Mouse (Mus musculus): ENCODE data around the gene Gclc. TPM values are rescaled to one million over a fixed set of nuclear protein-coding genes. Genes with fewer than 3 reads are reported as not detected.

The Gclc gene
- polyA plus RNA-seq, 1 experiment from 2014 or later, result 24.9 TPM

DNA sequence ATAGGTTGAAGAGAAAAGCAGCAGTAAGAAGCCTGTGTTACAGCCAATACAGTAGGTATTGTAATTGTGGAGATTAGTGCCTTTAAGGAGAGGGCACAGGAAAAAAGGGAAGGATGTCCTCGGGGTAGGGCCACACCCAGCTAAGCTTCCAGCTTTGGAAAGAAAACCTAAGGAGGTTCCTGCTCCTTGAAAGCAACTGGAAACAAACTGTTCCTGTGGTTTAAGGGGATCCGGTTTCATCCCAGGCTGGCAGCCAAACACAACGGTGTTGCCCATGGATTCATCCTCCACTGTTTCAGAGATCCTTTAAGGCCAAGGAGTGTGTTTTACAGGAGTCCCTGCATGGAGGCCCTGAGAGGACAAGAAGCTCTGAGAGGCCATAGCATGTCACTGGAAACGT, 66.5 kb downstream of the Gclc start:
- H3K9me3 ChIP-seq (replicated peaks), result no peaks in the 10 kb centered on the region
- 31% methylated on average over 4 of the region's 4 CpGs for WGBS (ENCODE audit: insufficient replicate concordance)
- no peaks in the 10 kb centered on the region for H3K27me3 ChIP-seq
- H3K4me3 ChIP-seq (replicated peaks), result no peak overlapping the region
- H3K4me1 ChIP-seq (replicated peaks), result peaks cover 6% of the 10 kb centered on the region; the same call in 1 of the 2 replicates
- H3K36me3 ChIP-seq (replicated peaks), result no peaks in the 10 kb centered on the region
- ATAC-seq (ENCODE audit: insufficient read depth), result no peak
- no peak overlapping the region for H3K4me2 ChIP-seq
- no peak overlapping the region for H3K9ac ChIP-seq
- H3K27ac ChIP-seq (replicated peaks), result no peak overlapping the region

DNA sequence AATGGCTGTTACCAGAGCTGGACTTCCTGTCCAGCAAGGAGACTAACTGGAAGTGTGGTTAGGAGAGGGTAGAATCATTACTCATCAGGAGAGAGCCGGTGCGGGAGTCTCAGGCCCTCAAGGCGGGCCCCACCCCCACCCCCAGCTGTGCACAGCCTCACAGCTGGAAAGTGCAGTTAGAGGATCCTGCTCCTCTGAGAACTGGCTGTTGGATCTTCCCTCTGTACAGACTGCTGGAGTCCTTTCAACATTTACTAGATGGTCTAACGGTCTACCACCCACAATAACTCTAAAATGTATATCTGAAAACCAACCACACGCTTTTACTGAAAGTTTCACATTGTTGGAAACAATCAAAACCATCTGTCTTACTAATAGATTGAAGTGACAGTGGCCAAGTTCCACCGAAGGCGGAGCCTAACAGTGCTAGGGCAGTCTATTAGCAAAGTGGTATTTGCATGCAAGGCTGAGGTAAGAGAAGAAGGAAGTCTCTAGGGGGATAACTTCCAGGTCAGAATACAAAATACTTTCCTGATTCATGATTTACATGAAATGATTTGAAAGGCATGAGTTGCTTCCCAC, 71.1 kb downstream of the Gclc start:
- 20% methylated on average over 7 of the region's 7 CpGs for WGBS (ENCODE audit: insufficient replicate concordance)
- Histone ChIP-seq H3K36me3 (replicated peaks) (no peaks in the 10 kb centered on the region), H3K4me2 (no peak overlapping the region), H3K27ac (replicated peaks) (no peak overlapping the region), H3K4me1 (replicated peaks) (peaks cover 6% of the 10 kb centered on the region; the same call in 1 of the 2 replicates), H3K9ac (no peak overlapping the region), H3K27me3 (no peaks in the 10 kb centered on the region), H3K9me3 (replicated peaks) (no peaks in the 10 kb centered on the region), H3K4me3 (replicated peaks) (no peak overlapping the region)
- no peak for ATAC-seq (ENCODE audit: insufficient read depth)

DNA sequence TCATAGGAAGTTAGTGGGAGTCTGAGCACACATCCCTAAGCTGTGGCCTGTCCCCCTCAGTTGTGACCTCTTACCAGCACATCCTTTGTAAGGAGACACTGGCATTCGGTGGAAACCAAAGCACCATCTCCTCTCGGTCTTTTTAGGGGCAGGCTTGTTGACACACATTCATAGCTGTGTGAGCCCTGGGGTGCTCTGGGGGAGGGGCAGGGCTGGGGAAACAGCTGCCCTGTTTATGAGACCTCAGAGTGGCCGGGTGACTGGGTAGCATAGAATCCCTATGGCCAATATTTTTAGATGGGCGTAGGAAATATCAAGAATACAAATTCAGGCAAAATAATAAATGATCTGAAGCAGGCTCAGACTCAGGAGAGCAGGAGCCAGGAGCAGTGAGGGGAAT, 71.9 kb downstream of the Gclc start:
- Histone ChIP-seq H3K4me1 (replicated peaks) (peaks cover 6% of the 10 kb centered on the region; the same call in 1 of the 2 replicates), H3K9me3 (replicated peaks) (no peaks in the 10 kb centered on the region), H3K4me2 (no peak overlapping the region), H3K27me3 (no peaks in the 10 kb centered on the region), H3K4me3 (replicated peaks) (no peak overlapping the region), H3K36me3 (replicated peaks) (no peaks in the 10 kb centered on the region), H3K9ac (no peak overlapping the region), H3K27ac (replicated peaks) (no peak overlapping the region)
- no peak for ATAC-seq (ENCODE audit: insufficient read depth)
- 47% methylated on average over 4 of the region's 4 CpGs for WGBS (ENCODE audit: insufficient replicate concordance)

DNA sequence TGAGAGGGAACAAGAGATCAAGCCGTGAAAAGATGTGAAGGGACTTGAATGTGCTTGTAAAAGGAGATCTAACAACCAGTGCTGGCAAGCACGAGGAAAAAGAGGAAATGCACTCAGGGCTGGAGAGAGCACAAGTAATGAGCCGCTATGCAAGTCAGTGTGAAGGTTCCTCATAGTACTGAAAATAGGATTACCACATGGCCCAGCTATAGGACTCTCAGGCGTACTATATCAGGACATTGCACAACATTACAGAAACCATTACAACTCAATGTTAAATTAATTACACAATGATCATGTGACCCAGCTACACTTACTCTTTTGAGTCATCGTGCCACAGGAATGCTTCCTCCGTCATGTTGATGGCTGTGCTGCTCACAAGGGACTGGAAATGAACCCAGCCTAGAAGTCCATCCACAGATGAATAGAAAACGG, 74.2 kb downstream of the Gclc start:
- H3K27me3 ChIP-seq, result no peaks in the 10 kb centered on the region
- WGBS (ENCODE audit: insufficient replicate concordance), result 32% methylated on average over 7 of the region's 7 CpGs
- peak; percentile 37; the same call in 1 of the 2 replicates for ATAC-seq (ENCODE audit: insufficient read depth)
- H3K9ac ChIP-seq, result no peak overlapping the region
- no peak overlapping the region for H3K27ac ChIP-seq (replicated peaks)
- peaks cover 6% of the 10 kb centered on the region; the same call in 1 of the 2 replicates for H3K4me1 ChIP-seq (replicated peaks)
- no peaks in the 10 kb centered on the region for H3K9me3 ChIP-seq (replicated peaks)
- H3K36me3 ChIP-seq (replicated peaks), result no peaks in the 10 kb centered on the region
- H3K4me3 ChIP-seq (replicated peaks), result no peak overlapping the region
- no peak overlapping the region for H3K4me2 ChIP-seq

DNA sequence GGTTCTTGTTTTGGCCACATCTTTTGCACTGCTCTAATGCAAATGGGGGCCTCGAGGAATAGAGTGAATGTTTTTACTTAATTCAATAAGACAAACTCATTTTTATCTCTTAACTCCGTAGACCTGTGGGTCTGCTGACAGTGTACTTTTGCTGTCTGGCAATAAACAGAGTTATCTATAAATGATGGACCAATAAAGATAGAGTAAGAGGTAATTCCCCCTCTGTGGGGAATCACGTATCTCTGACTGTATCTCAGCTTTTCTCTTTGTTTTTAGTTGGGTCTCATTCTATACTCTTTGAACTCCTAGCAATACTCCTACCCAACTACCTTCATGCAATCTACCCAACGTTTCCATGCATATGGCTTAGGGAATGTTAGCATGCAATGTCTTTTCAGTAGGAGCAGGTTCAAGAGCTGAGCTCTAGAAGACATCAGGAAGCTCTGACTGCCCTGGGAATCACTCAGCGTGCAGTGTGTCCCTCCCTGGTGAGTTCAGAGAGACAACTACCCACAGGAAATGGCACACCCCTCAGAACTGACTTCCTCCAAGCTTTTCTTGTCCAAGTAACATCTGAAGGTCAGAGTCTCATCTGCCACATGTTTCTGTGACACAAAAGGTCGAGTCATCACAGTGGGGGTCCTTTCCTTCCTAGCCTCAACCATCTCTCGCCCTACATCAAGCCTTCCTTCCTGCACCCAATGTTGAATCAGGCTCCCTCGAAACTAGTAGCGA, 80.1 kb downstream of the Gclc start:
- Histone ChIP-seq H3K4me2 (no peak overlapping the region), H3K27ac (replicated peaks) (no peak overlapping the region), H3K36me3 (replicated peaks) (no peaks in the 10 kb centered on the region), H3K27me3 (no peaks in the 10 kb centered on the region), H3K9me3 (replicated peaks) (no peaks in the 10 kb centered on the region), H3K4me1 (replicated peaks) (no peaks in the 10 kb centered on the region), H3K9ac (no peak overlapping the region), H3K4me3 (replicated peaks) (no peak overlapping the region)
- no peak for ATAC-seq (ENCODE audit: insufficient read depth)
- 36% methylated on average over 9 of the region's 9 CpGs for whole genome bisulfite sequencing (ENCODE audit: insufficient replicate concordance)

DNA sequence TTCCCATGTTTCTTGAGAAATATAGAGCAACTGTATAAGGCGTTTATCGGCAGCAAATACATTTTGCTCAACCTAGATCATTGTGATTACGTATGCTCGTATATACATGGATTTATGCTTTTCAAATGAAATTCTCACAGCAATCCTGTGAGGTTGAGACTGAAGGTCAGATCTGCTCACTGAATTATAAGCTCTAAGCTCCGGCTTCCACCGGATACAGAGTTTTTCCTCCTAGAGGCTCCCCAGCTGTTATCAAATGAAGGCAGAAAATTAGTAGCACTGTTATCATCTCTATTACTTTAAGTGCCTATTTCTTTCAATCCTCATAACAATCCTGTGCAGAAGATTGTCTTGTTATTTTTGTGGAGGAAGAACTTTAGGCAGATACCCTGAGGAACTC, 80.8 kb downstream of the Gclc start:
- H3K9ac ChIP-seq, result no peak overlapping the region
- no peaks in the 10 kb centered on the region for H3K36me3 ChIP-seq (replicated peaks)
- H3K27ac ChIP-seq (replicated peaks), result no peak overlapping the region
- no peak overlapping the region for H3K4me3 ChIP-seq (replicated peaks)
- WGBS (ENCODE audit: insufficient replicate concordance), result 57% methylated on average over 6 of the region's 6 CpGs
- no peak overlapping the region for H3K4me2 ChIP-seq
- H3K9me3 ChIP-seq (replicated peaks), result no peaks in the 10 kb centered on the region
- no peak for ATAC-seq (ENCODE audit: insufficient read depth)
- H3K4me1 ChIP-seq (replicated peaks), result no peaks in the 10 kb centered on the region
- H3K27me3 ChIP-seq, result no peaks in the 10 kb centered on the region

DNA sequence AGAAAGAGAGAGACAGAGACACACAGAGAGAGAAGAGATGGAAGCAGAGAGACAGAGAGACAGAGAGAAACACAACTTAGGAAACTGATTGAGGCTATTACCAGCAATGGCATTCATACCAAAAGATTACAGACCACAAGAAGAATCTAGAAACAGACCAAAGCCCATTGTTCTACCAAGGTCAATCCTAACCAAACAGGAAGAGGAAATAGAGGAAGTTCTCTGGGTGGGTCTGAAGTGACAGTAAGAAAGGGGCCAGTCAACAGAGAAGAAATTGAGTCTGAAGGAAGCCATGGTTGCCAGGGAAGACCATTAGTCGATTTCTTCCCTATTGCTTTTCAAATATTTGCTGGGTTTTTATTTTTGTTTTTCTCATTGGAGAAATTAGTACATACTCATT, 81.4 kb downstream of the Gclc start:
- Histone ChIP-seq H3K27ac (replicated peaks) (no peak overlapping the region), H3K9me3 (replicated peaks) (no peaks in the 10 kb centered on the region), H3K4me1 (replicated peaks) (no peaks in the 10 kb centered on the region), H3K9ac (no peak overlapping the region), H3K4me3 (replicated peaks) (no peak overlapping the region), H3K27me3 (no peaks in the 10 kb centered on the region), H3K4me2 (no peak overlapping the region), H3K36me3 (replicated peaks) (no peaks in the 10 kb centered on the region)
- ATAC-seq (ENCODE audit: insufficient read depth), result no peak
- 47% methylated on average over 1 of the region's 1 CpGs for whole genome bisulfite sequencing (ENCODE audit: insufficient replicate concordance)

DNA sequence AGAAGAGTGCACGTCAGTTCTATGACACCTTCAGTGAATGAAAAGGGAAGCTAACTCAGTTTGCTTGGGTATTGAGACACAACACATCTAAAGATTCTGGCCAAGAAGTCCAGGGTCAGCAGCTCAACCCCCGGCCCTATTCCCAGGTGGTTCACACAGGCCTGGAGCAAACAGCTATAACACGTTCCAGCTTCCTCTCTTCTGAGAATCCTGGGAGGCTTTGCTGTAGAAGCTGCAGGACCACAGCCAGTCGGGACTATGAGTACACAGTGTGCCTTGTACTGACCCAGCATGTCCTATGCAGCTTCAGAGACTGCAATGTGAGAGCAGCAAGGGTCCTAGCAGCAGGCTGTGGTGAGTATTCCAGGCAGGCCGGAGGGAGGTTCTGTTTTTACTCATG, 84.3 kb downstream of the Gclc start:
- 60% methylated on average over 5 of the region's 5 CpGs for WGBS (ENCODE audit: insufficient replicate concordance)
- H3K9ac ChIP-seq, result no peak overlapping the region

More for the DNA sequence above, 84.3 kb downstream of the Gclc start:
- ATAC-seq (ENCODE audit: insufficient read depth), result no peak
- Histone ChIP-seq H3K36me3 (replicated peaks) (no peaks in the 10 kb centered on the region), H3K4me3 (replicated peaks) (no peak overlapping the region), H3K9me3 (replicated peaks) (no peaks in the 10 kb centered on the region), H3K27me3 (no peaks in the 10 kb centered on the region), H3K4me2 (no peak overlapping the region), H3K4me1 (replicated peaks) (no peaks in the 10 kb centered on the region), H3K27ac (replicated peaks) (no peak overlapping the region)

Other genes starting within 250 kb of the Gclc start
- 2.6 and 2.9 TPM in 2 replicates for gene Lrrc1, start 209.7 kb upstream of the Gclc start, polyA plus RNA-seq (2015; fragmentation: Nextera tagmentation; extraction: Ambion mirVana)
- gene Klhl31, start 118.0 kb upstream of the Gclc start, polyA plus RNA-seq (2015; fragmentation: Nextera tagmentation; extraction: Ambion mirVana), result 0.59 and 1.4 TPM in 2 replicates
- 17.9 and 19.5 TPM in 2 replicates for gene Elovl5, start 162.8 kb downstream of the Gclc start, polyA plus RNA-seq (2015; fragmentation: Nextera tagmentation; extraction: Ambion mirVana)

Data from liver, embryonic 15.5 days (tissue).